Mouse (Mus musculus): ENCODE measurements around the gene Nags. TPM values are rescaled to one million over a fixed set of nuclear protein-coding genes. Genes with fewer than 3 reads are reported as not detected.

Nags gene
- polyA plus RNA-seq (2014; fragmentation: Nextera tagmentation; extraction: Ambion mirVana), result 0.09 TPM in 1 of 2 replicates, not detected in the other

DNA sequence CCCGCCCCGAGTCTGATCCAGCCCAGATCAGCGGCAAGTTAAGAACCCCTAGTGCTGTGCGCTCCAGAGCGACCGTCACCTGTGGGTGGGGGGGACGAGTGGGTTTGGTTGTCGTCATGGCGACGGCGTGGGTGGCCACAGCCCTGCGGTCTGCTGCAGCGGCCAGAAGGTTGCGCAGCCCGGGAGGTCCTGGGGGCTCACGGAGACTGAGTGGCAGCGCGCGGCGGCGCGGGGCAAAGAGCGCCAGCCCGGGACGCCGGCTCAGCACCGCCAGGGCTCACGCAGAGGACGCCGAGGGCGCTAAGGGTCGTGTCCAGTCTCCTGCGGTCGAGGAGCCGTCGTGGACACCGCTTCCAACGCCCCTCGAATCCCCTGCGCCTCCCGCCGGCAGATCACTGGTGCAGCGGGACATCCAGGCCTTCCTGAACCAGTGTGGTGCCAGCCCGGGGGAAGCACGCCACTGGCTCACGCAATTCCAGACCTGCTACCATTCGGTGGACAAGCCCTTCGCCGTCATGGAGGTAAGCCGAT is at the start of gene Nags:
Nags (plus strand) TSS at position 43 of the 531 bp plus-strand sequence.
- Histone ChIP-seq H3K4me1 (ENCODE audit: control insufficient read depth, insufficient read depth, low read length) (peaks cover 11% of the 10 kb centered on the region), H3K4me3 (ENCODE audit: low read length) (peak within 1 kb of the TSS; percentile 34), H3K4me2 (replicated peaks; ENCODE audit: low read depth, low read length) (peak within 1 kb of the TSS; percentile 53), H3K27me3 (ENCODE audit: control insufficient read depth, insufficient read depth, low read length) (peaks cover 53% of the 10 kb centered on the region), H3K9me3 (ENCODE audit: control insufficient read depth, low read length) (no peaks in the 10 kb centered on the region), H3K9ac (ENCODE audit: low read depth, low read length) (0 out of 2 replicates have a peak within 1 kb of the TSS, but pooled peaks have one; percentile 23), H3K27ac (ENCODE audit: low read depth, low read length) (no peak within 1 kb of the TSS), H3K36me3 (ENCODE audit: control insufficient read depth, insufficient read depth, low read length) (no peaks in the 10 kb centered on the region)
- 1% methylated on average over 50 of the region's 50 CpGs for WGBS
- ATAC-seq (ENCODE audit: low FRiP score, low TSS enrichment), result no peak; the same call in 1 of the 2 replicates

- ATAC-seq (ENCODE audit: low FRiP score, low TSS enrichment), result no peak
- H3K9me3 ChIP-seq (ENCODE audit: control insufficient read depth, low read length), result no peaks in the 10 kb centered on the region
- no peak overlapping the region for H3K27ac ChIP-seq (ENCODE audit: low read depth, low read length)
- H3K4me1 ChIP-seq (ENCODE audit: control insufficient read depth, insufficient read depth, low read length), result peaks cover 8% of the 10 kb centered on the region; the same call in 1 of the 2 replicates
- no peak overlapping the region for H3K4me3 ChIP-seq (ENCODE audit: low read length)
- 0 out of 2 replicates have a peak, but pooled peaks cover 3% of the 10 kb centered on the region for H3K27me3 ChIP-seq (ENCODE audit: control insufficient read depth, insufficient read depth, low read length)
- 55% methylated on average over 3 of the region's 3 CpGs for WGBS
- no peak overlapping the region for H3K9ac ChIP-seq (ENCODE audit: low read depth, low read length)
- H3K4me2 ChIP-seq (replicated peaks; ENCODE audit: low read depth, low read length), result no peak overlapping the region
- H3K36me3 ChIP-seq (ENCODE audit: control insufficient read depth, insufficient read depth, low read length), result no peaks in the 10 kb centered on the region
Observed at GRCm38 (mm10) chr11:102095676-102096075, 49.6 kb upstream of the Nags start.

- H3K4me3 ChIP-seq (ENCODE audit: low read length), result peak overlapping the region; percentile 11; the same call in 1 of the 2 replicates
- peak overlapping the region; percentile 14; the same call in 1 of the 2 replicates for H3K27ac ChIP-seq (ENCODE audit: low read depth, low read length)
- H3K4me1 ChIP-seq (ENCODE audit: control insufficient read depth, insufficient read depth, low read length), result peaks cover 8% of the 10 kb centered on the region; the same call in 1 of the 2 replicates
- H3K4me2 ChIP-seq (replicated peaks; ENCODE audit: low read depth, low read length), result peak overlapping the region; percentile 43
- H3K27me3 ChIP-seq (ENCODE audit: control insufficient read depth, insufficient read depth, low read length), result peaks cover 3% of the 10 kb centered on the region; the same call in 1 of the 2 replicates
- no peaks in the 10 kb centered on the region for H3K36me3 ChIP-seq (ENCODE audit: control insufficient read depth, insufficient read depth, low read length)
- no peaks in the 10 kb centered on the region for H3K9me3 ChIP-seq (ENCODE audit: control insufficient read depth, low read length)
- WGBS, result 61% methylated on average over 5 of the region's 5 CpGs
- peak; percentile 5; the same call in 1 of the 2 replicates for ATAC-seq (ENCODE audit: low FRiP score, low TSS enrichment)
- peak overlapping the region; percentile 23; the same call in 1 of the 2 replicates for H3K9ac ChIP-seq (ENCODE audit: low read depth, low read length)
Observed at GRCm38 (mm10) chr11:102096446-102096845, 48.9 kb upstream of the Nags start.

DNA sequence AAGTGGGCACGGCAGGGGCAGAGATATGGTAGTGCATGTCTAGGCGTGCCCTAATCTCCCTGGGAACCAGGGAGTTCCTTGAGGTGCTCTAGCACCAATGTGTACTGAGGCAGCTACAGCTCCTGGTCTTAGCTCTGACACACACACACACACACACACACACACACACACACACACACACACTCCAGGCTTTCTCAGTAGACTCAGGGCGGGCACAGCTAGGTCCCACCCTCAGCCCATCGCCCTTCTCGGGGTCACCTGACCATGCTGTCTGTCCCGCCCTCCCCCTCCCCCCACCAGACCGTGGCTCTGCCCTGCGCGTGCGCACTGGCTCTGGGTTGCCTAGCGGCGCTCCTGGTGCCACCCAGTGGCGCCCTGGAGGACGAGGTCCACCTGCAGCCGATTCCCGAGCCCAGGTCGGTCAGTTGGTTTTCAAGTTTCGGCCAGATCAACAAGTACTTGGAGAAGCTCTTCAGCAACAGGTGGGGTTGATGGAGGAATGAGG is 48.4 kb upstream of the Nags start:
- Histone ChIP-seq H3K27ac (ENCODE audit: low read depth, low read length) (peak overlapping the region; percentile 14; the same call in 1 of the 2 replicates), H3K4me1 (ENCODE audit: control insufficient read depth, insufficient read depth, low read length) (peaks cover 10% of the 10 kb centered on the region; the same call in 1 of the 2 replicates), H3K36me3 (ENCODE audit: control insufficient read depth, insufficient read depth, low read length) (no peaks in the 10 kb centered on the region), H3K9ac (ENCODE audit: low read depth, low read length) (peak overlapping the region; percentile 23; the same call in 1 of the 2 replicates), H3K9me3 (ENCODE audit: control insufficient read depth, low read length) (no peaks in the 10 kb centered on the region), H3K27me3 (ENCODE audit: control insufficient read depth, insufficient read depth, low read length) (peaks cover 3% of the 10 kb centered on the region; the same call in 1 of the 2 replicates), H3K4me2 (replicated peaks; ENCODE audit: low read depth, low read length) (peak overlapping the region; percentile 43), H3K4me3 (ENCODE audit: low read length) (peak overlapping the region; percentile 11; the same call in 1 of the 2 replicates)
- 3% methylated on average over 18 of the region's 18 CpGs for WGBS
- peak; percentile 88 for ATAC-seq (ENCODE audit: low FRiP score, low TSS enrichment)

DNA sequence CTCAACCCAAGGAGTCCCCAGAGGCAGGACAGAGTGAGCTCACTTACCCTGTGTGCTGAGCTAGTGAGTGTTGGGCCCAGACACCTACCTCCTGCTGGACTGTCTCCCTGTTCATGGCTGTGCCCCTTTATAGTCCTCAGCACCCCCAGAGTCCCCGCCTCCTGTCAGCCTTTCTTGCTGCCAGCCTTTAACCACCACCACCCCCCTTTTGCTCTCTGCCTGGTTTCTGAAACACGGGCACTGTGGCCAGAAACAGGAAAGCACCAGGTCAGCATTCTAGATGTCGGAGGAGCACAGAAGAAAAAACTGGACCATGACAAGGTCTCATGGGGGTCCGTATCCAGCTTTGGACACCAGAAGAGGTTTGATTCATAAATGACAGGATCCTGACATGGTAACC is 44.1 kb upstream of the Nags start, which contains the start of gene Ppy:
Ppy (minus strand) TSS at position 101 of the 400 bp plus-strand sequence.
- no peaks in the 10 kb centered on the region for H3K36me3 ChIP-seq (ENCODE audit: control insufficient read depth, insufficient read depth, low read length)
- no peak within 1 kb of the TSS for H3K4me3 ChIP-seq (ENCODE audit: low read length)
- ATAC-seq (ENCODE audit: low FRiP score, low TSS enrichment), result no peak
- H3K9me3 ChIP-seq (ENCODE audit: control insufficient read depth, low read length), result no peaks in the 10 kb centered on the region
- no peak within 1 kb of the TSS for H3K27ac ChIP-seq (ENCODE audit: low read depth, low read length)
- no peak within 1 kb of the TSS for H3K4me2 ChIP-seq (replicated peaks; ENCODE audit: low read depth, low read length)
- peaks cover 22% of the 10 kb centered on the region for H3K27me3 ChIP-seq (ENCODE audit: control insufficient read depth, insufficient read depth, low read length)
- peaks cover 13% of the 10 kb centered on the region; the same call in 1 of the 2 replicates for H3K4me1 ChIP-seq (ENCODE audit: control insufficient read depth, insufficient read depth, low read length)
- 81% methylated on average over 4 of the region's 4 CpGs for WGBS
- 0 out of 2 replicates have a peak within 1 kb of the TSS, but pooled peaks have one; percentile 2 for H3K9ac ChIP-seq (ENCODE audit: low read depth, low read length)

DNA sequence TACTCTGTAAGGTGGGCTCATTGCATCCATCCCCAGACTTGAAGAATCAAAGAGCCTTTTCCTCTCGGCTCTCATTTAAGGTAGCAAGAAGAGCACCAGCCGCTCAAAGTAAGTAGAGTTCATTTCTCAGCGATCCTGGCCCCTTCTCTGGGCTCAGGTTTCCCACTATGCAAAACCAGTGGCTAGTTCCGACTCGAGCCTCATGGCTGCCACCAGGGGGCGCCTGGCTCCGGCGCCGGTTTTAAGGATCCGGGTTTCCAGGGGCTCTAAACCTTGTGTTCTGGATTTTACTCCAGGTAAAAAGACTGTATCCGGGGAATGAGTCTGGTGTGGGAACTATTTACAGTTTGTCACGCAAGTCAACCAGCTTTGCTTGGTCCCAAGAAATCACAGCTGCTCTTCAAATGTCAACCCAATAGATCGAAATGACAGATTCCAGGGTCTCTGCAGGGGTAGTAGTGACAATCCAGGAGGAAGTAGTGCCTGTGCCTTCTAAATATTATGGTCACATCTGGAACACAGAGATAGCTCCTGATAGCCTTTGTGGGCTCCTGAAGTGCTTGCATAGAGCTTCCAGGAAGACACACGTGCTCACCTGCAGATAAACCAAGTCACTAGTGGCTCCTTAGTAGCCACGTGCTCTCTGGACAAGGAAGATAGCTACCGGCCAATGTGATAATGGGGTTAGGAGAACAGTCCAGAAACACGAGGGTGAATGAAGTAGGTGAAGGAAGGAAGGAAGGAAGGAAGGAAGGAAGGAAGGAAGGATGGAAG is 42.6 kb upstream of the Nags start:
- Histone ChIP-seq H3K4me1 (ENCODE audit: control insufficient read depth, insufficient read depth, low read length) (peaks cover 7% of the 10 kb centered on the region; the same call in 1 of the 2 replicates), H3K27ac (ENCODE audit: low read depth, low read length) (no peak overlapping the region), H3K27me3 (ENCODE audit: control insufficient read depth, insufficient read depth, low read length) (peaks cover 36% of the 10 kb centered on the region), H3K4me2 (replicated peaks; ENCODE audit: low read depth, low read length) (no peak overlapping the region), H3K4me3 (ENCODE audit: low read length) (no peak overlapping the region), H3K9ac (ENCODE audit: low read depth, low read length) (no peak overlapping the region), H3K9me3 (ENCODE audit: control insufficient read depth, low read length) (no peaks in the 10 kb centered on the region), H3K36me3 (ENCODE audit: control insufficient read depth, insufficient read depth, low read length) (no peaks in the 10 kb centered on the region)
- 22% methylated on average over 17 of the region's 17 CpGs for WGBS
- ATAC-seq (ENCODE audit: low FRiP score, low TSS enrichment), result no peak

GRCm38 (mm10) chr11:102106911-102107310 is 38.4 kb upstream of the Nags start:
- Histone ChIP-seq H3K36me3 (ENCODE audit: control insufficient read depth, insufficient read depth, low read length) (no peaks in the 10 kb centered on the region), H3K4me2 (replicated peaks; ENCODE audit: low read depth, low read length) (no peak overlapping the region; the same call in 1 of the 2 replicates), H3K4me3 (ENCODE audit: low read length) (peak overlapping the region; percentile 10; the same call in 1 of the 2 replicates), H3K4me1 (ENCODE audit: control insufficient read depth, insufficient read depth, low read length) (peaks cover 6% of the 10 kb centered on the region; the same call in 1 of the 2 replicates), H3K27ac (ENCODE audit: low read depth, low read length) (no peak overlapping the region), H3K27me3 (ENCODE audit: control insufficient read depth, insufficient read depth, low read length) (peaks cover 48% of the 10 kb centered on the region), H3K9me3 (ENCODE audit: control insufficient read depth, low read length) (no peaks in the 10 kb centered on the region), H3K9ac (ENCODE audit: low read depth, low read length) (no peak overlapping the region)
- no peak for ATAC-seq (ENCODE audit: low FRiP score, low TSS enrichment)
- WGBS, result 1% methylated on average over 21 of the region's 21 CpGs

DNA sequence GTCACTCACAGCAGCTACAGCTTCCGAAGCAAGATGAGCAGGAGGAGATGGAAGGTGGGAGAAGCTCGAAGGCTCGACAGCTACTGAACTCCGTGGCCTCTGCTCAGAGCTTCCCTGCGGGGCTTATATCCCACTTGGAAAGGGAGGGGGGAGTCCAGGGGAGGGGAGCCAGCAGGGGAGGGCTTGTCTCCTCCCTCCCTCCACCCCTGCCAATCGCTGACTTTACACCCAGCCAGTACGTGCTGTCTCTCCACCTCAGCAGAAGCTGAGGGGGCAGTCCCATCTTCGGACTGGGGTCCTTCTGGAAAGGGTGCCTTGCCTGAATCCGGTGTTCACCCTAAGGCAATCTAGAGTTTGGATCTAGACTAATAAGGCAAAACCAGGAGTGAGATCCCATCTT is 37.6 kb upstream of the Nags start, which contains the start of gene Pyy:
Pyy (minus strand) TSS at position 101 of the 400 bp plus-strand sequence.
- Histone ChIP-seq H3K4me2 (replicated peaks; ENCODE audit: low read depth, low read length) (no peak within 1 kb of the TSS; the same call in 1 of the 2 replicates), H3K27ac (ENCODE audit: low read depth, low read length) (no peak within 1 kb of the TSS), H3K27me3 (ENCODE audit: control insufficient read depth, insufficient read depth, low read length) (peaks cover 48% of the 10 kb centered on the region), H3K4me1 (ENCODE audit: control insufficient read depth, insufficient read depth, low read length) (no peaks in the 10 kb centered on the region), H3K9ac (ENCODE audit: low read depth, low read length) (no peak within 1 kb of the TSS), H3K9me3 (ENCODE audit: control insufficient read depth, low read length) (no peaks in the 10 kb centered on the region), H3K36me3 (ENCODE audit: control insufficient read depth, insufficient read depth, low read length) (no peaks in the 10 kb centered on the region), H3K4me3 (ENCODE audit: low read length) (peak within 1 kb of the TSS; percentile 10; the same call in 1 of the 2 replicates)
- no peak for ATAC-seq (ENCODE audit: low FRiP score, low TSS enrichment)
- 7% methylated on average over 9 of the region's 9 CpGs for WGBS
